Mouse (Mus musculus) embryonic facial prominence, embryonic 12.5 days (tissue): ENCODE measurements around the gene Pip4k2a. TPM values are rescaled to one million over a fixed set of nuclear protein-coding genes. Genes with fewer than 3 reads are reported as not detected.

Source experiments
- ATAC-seq: fragments of 200-750 bp; cut with Nextera tagmentation; 2 replicates; pipeline ENCODE4 v1.8.0; 2017; ENCODE audit not compliant: insufficient number of reproducible peaks, insufficient read depth, low FRiP score, low TSS enrichment
- H3K27ac ChIP-seq: fragments of 300-500 bp; sonication (generic); 2 replicates; pipeline ENCODE4 v1.5.1; 2016; ENCODE audit warnings: mild to moderate bottlenecking
- H3K27me3 ChIP-seq: fragments of 300-500 bp; sonication (generic); 2 replicates; pipeline ENCODE4 v1.6.1; 2016; ENCODE audit warnings: mild to moderate bottlenecking, moderate library complexity
- H3K36me3 ChIP-seq: fragments of 300-500 bp; sonication (generic); 2 replicates; pipeline ENCODE4 v1.6.1; 2016; ENCODE audit warnings: mild to moderate bottlenecking
- H3K4me1 ChIP-seq: fragments of 300-500 bp; sonication (generic); 2 replicates; pipeline ENCODE4 v1.6.1; 2016
- H3K4me2 ChIP-seq: fragments of 300-500 bp; sonication (generic); replicated peaks from 2 replicates; pipeline ENCODE4 v1.6.1; 2016; ENCODE audit warnings: mild to moderate bottlenecking, moderate library complexity
- H3K4me3 ChIP-seq: fragments of 300-500 bp; sonication (generic); 2 replicates; pipeline ENCODE4 v1.5.1; 2016; ENCODE audit warnings: mild to moderate bottlenecking
- H3K9ac ChIP-seq: fragments of 300-500 bp; sonication (generic); 2 replicates; pipeline ENCODE4 v1.6.1; 2016; ENCODE audit warnings: mild to moderate bottlenecking, moderate library complexity
- H3K9me3 ChIP-seq: fragments of 300-500 bp; sonication (generic); 2 replicates; pipeline ENCODE4 v1.6.1; 2016; ENCODE audit warnings: mild to moderate bottlenecking, moderate library complexity
- WGBS: fragments of 180-500 bp; shearing (Covaris S2); methylation state at CpG from one replicate; pipeline ENCODE4 v1.1.7; 2016; 5-methylcytosine and 5-hydroxymethylcytosine counted together
- polyA plus RNA-seq: library from polyadenylated mRNA; unstranded; fragments of >200 nt; fragmentation: Nextera tagmentation; extraction: Ambion mirVana; gene quantifications from 2 replicates; pipeline ENCODE4 v1.2.1, GENCODE M21; 2016

Pip4k2a gene
- polyA plus RNA-seq, 1 experiment from 2014 or later: 10.2 TPM

GRCm38 (mm10) chr2:18917838-18918237, 80.1 kb downstream of the Pip4k2a start:
- Histone ChIP-seq H3K4me1 (peaks cover 23% of the 10 kb centered on the region), H3K36me3 (no peaks in the 10 kb centered on the region), H3K9me3 (no peaks in the 10 kb centered on the region), H3K27me3 (no peaks in the 10 kb centered on the region), H3K9ac (no peak overlapping the region), H3K4me2 (no peak overlapping the region), H3K27ac (no peak overlapping the region), H3K4me3 (no peak overlapping the region)
- WGBS: 93% methylated on average over 2 of the region's 2 CpGs
- no peak for ATAC-seq

- Histone ChIP-seq H3K27me3 (no peaks in the 10 kb centered on the region), H3K4me1 (peaks cover 23% of the 10 kb centered on the region), H3K4me3 (no peak overlapping the region), H3K36me3 (no peaks in the 10 kb centered on the region), H3K4me2 (no peak overlapping the region), H3K9me3 (no peaks in the 10 kb centered on the region), H3K9ac (no peak overlapping the region), H3K27ac (no peak overlapping the region)
- 97% methylated on average over 1 of the region's 1 CpGs for WGBS
- no peak for ATAC-seq
Measured at GRCm38 (mm10) chr2:18917380-18917750, 80.6 kb downstream of the Pip4k2a start.

GRCm38 (mm10) chr2:18916615-18917379, 81.1 kb downstream of the Pip4k2a start:
- H3K9me3 ChIP-seq: no peaks in the 10 kb centered on the region
- WGBS: 76% methylated on average over 14 of the region's 14 CpGs
- ATAC-seq: no peak
- H3K4me2 ChIP-seq: no peak overlapping the region
- H3K27ac ChIP-seq: no peak overlapping the region
- H3K4me1 ChIP-seq: peaks cover 23% of the 10 kb centered on the region
- H3K9ac ChIP-seq: no peak overlapping the region
- H3K27me3 ChIP-seq: no peaks in the 10 kb centered on the region
- H3K36me3 ChIP-seq: no peaks in the 10 kb centered on the region
- no peak overlapping the region for H3K4me3 ChIP-seq

GRCm38 (mm10) chr2:18916042-18916407, 81.9 kb downstream of the Pip4k2a start:
- no peaks in the 10 kb centered on the region for H3K36me3 ChIP-seq
- no peak for ATAC-seq
- H3K27ac ChIP-seq: no peak overlapping the region
- no peak overlapping the region for H3K4me3 ChIP-seq
- H3K4me1 ChIP-seq: peaks cover 23% of the 10 kb centered on the region
- no peaks in the 10 kb centered on the region for H3K9me3 ChIP-seq
- H3K4me2 ChIP-seq: no peak overlapping the region
- WGBS: 70% methylated on average over 2 of the region's 2 CpGs
- no peak overlapping the region for H3K9ac ChIP-seq
- H3K27me3 ChIP-seq: no peaks in the 10 kb centered on the region

GRCm38 (mm10) chr2:18915372-18916041, 82.4 kb downstream of the Pip4k2a start:
- peaks cover 21% of the 10 kb centered on the region for H3K4me1 ChIP-seq
- no peaks in the 10 kb centered on the region for H3K36me3 ChIP-seq
- H3K4me2 ChIP-seq: no peak overlapping the region
- no peak for ATAC-seq
- no peaks in the 10 kb centered on the region for H3K27me3 ChIP-seq
- H3K4me3 ChIP-seq: no peak overlapping the region
- H3K9me3 ChIP-seq: no peaks in the 10 kb centered on the region
- 55% methylated on average over 9 of the region's 9 CpGs for WGBS
- no peak overlapping the region for H3K27ac ChIP-seq
- no peak overlapping the region for H3K9ac ChIP-seq

- no peak overlapping the region for H3K4me2 ChIP-seq
- 46% methylated on average over 2 of the region's 2 CpGs for WGBS
- H3K4me3 ChIP-seq: no peak overlapping the region
- no peak overlapping the region for H3K9ac ChIP-seq
- ATAC-seq: no peak
- H3K36me3 ChIP-seq: no peaks in the 10 kb centered on the region
- no peaks in the 10 kb centered on the region for H3K27me3 ChIP-seq
- no peak overlapping the region for H3K27ac ChIP-seq
- no peaks in the 10 kb centered on the region for H3K9me3 ChIP-seq
- peaks cover 14% of the 10 kb centered on the region for H3K4me1 ChIP-seq
Measured at GRCm38 (mm10) chr2:18914750-18915149, 83.2 kb downstream of the Pip4k2a start.

GRCm38 (mm10) chr2:18913642-18914041, 84.3 kb downstream of the Pip4k2a start:
- H3K4me2 ChIP-seq: no peak overlapping the region
- no peak for ATAC-seq
- no peak overlapping the region for H3K9ac ChIP-seq
- no peaks in the 10 kb centered on the region for H3K36me3 ChIP-seq
- H3K9me3 ChIP-seq: no peaks in the 10 kb centered on the region
- no peak overlapping the region for H3K27ac ChIP-seq
- H3K27me3 ChIP-seq: no peaks in the 10 kb centered on the region
- H3K4me3 ChIP-seq: no peak overlapping the region
- WGBS: 22% methylated on average over 3 of the region's 3 CpGs
- H3K4me1 ChIP-seq: peaks cover 11% of the 10 kb centered on the region

GRCm38 (mm10) chr2:18911251-18911934, 86.5 kb downstream of the Pip4k2a start:
- Histone ChIP-seq H3K9ac (no peak overlapping the region), H3K27me3 (no peaks in the 10 kb centered on the region), H3K4me2 (no peak overlapping the region), H3K9me3 (no peaks in the 10 kb centered on the region), H3K4me1 (peaks cover 9% of the 10 kb centered on the region), H3K36me3 (no peaks in the 10 kb centered on the region), H3K4me3 (no peak overlapping the region), H3K27ac (no peak overlapping the region)
- no peak for ATAC-seq
- WGBS: 90% methylated on average over 6 of the region's 6 CpGs

GRCm38 (mm10) chr2:18910209-18910608, 87.7 kb downstream of the Pip4k2a start:
- Histone ChIP-seq H3K36me3 (no peaks in the 10 kb centered on the region), H3K27ac (no peak overlapping the region), H3K27me3 (no peaks in the 10 kb centered on the region), H3K4me3 (no peak overlapping the region), H3K4me1 (peaks cover 4% of the 10 kb centered on the region; the same call in 1 of the 2 replicates), H3K4me2 (no peak overlapping the region), H3K9me3 (no peaks in the 10 kb centered on the region), H3K9ac (no peak overlapping the region)
- ATAC-seq: no peak
- WGBS: 83% methylated on average over 6 of the region's 6 CpGs

- H3K27me3 ChIP-seq: no peaks in the 10 kb centered on the region
- H3K27ac ChIP-seq: no peak overlapping the region
- no peak overlapping the region for H3K4me3 ChIP-seq
- no peaks in the 10 kb centered on the region for H3K36me3 ChIP-seq
- ATAC-seq: no peak
- peaks cover 4% of the 10 kb centered on the region; the same call in 1 of the 2 replicates for H3K4me1 ChIP-seq
- no peak overlapping the region for H3K9ac ChIP-seq
- H3K9me3 ChIP-seq: no peaks in the 10 kb centered on the region
- no peak overlapping the region for H3K4me2 ChIP-seq
- 86% methylated on average over 6 of the region's 6 CpGs for WGBS
Measured at GRCm38 (mm10) chr2:18909713-18910112, 88.2 kb downstream of the Pip4k2a start.

GRCm38 (mm10) chr2:18907269-18907668, 90.7 kb downstream of the Pip4k2a start:
- no peak overlapping the region for H3K9ac ChIP-seq
- H3K4me1 ChIP-seq: no peaks in the 10 kb centered on the region

More at GRCm38 (mm10) chr2:18907269-18907668, 90.7 kb downstream of the Pip4k2a start:
- no peak for ATAC-seq
- H3K27me3 ChIP-seq: no peaks in the 10 kb centered on the region
- H3K9me3 ChIP-seq: no peaks in the 10 kb centered on the region
- H3K4me3 ChIP-seq: no peak overlapping the region
- no peaks in the 10 kb centered on the region for H3K36me3 ChIP-seq
- WGBS: 60% methylated on average over 8 of the region's 8 CpGs
- H3K4me2 ChIP-seq: no peak overlapping the region
- H3K27ac ChIP-seq: no peak overlapping the region
